Mouse (Mus musculus): ENCODE results near the gene Nck2. TPM values are rescaled to one million over a fixed set of nuclear protein-coding genes. Genes with fewer than 3 reads are reported as not detected.

Nck2 gene
- polyA plus RNA-seq, 1 experiment from 2014 or later = 36.3 TPM

DNA sequence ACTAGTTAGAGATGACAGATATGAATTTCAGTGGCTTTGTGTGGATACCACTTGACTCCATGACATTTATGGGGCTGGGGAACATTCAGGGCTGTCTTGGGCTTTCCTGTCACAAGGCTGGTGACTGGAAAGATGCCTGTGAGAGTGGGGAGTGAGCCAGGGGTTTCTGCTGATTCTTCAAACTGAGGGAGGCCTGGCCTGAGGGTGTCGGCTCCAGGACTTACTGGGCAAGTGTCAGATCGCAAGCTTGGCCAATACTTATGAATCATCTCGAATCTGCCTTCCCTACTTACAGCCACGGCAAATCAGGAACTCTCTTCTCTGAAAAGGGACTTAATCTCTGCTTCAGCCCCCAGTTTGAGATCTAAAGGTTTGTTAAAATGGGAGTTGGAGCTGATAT, 18.3 kb downstream of the Nck2 start:
- Histone ChIP-seq H3K27me3 (ENCODE audit: control insufficient read depth, insufficient read depth, low read length) (no peaks in the 10 kb centered on the region), H3K9me3 (replicated peaks; ENCODE audit: control insufficient read depth, low read length) (no peaks in the 10 kb centered on the region), H3K4me1 (ENCODE audit: control insufficient read depth, insufficient read depth, low read length) (peaks cover 31% of the 10 kb centered on the region), H3K4me2 (ENCODE audit: low read depth, low read length) (no peak overlapping the region), H3K27ac (ENCODE audit: low read length) (peak overlapping the region; percentile 30; the same call in 1 of the 2 replicates), H3K4me3 (replicated peaks; ENCODE audit: low read length) (no peak overlapping the region), H3K9ac (ENCODE audit: low read length) (no peak overlapping the region), H3K36me3 (ENCODE audit: control insufficient read depth, insufficient read depth, low read length) (no peaks in the 10 kb centered on the region)
- 46% methylated on average over 4 of the region's 4 CpGs for WGBS
- no peak for ATAC-seq (ENCODE audit: insufficient read depth, low FRiP score)

DNA sequence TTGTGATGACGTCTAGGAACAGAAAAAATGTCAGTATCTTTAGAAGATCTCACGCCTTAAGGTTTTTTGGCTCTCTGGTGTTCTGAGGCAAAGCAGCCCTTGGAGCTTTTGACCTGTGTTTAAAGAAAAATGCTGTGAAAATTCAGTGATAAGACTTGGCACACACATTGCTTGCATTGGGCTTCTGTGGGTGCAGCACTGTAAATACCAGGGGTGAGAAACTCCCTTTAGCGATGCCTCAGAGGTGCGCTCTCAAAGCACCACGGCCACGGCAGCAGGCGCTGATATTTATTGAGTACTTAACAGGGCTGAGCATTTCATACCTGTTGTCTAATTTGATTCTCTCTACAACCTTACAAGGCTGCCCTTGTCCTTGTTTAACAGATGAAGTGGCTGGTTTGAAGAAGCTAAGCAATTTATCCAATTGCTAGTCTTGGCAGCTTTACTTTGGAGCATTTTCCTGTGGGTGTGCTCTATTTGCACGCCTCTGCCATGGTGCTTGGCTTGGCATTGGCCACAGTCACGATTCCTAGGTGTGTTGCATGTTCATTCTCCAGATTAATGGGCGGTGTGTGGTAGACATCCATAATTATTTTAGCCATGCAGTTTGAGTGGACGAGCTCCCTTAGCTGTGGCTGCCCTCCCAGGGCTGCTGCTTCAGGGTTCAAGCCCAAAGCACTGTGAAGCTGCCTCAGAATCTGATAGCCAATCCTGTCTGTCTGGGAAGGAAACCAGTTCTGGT, 19.7 kb downstream of the Nck2 start:
- no peak overlapping the region for H3K4me3 ChIP-seq (replicated peaks; ENCODE audit: low read length)
- H3K27ac ChIP-seq (ENCODE audit: low read length) = peak overlapping the region; percentile 69
- H3K27me3 ChIP-seq (ENCODE audit: control insufficient read depth, insufficient read depth, low read length) = no peaks in the 10 kb centered on the region
- peak; percentile 34; the same call in 1 of the 2 replicates for ATAC-seq (ENCODE audit: insufficient read depth, low FRiP score)
- H3K9ac ChIP-seq (ENCODE audit: low read length) = no peak overlapping the region
- peaks cover 45% of the 10 kb centered on the region for H3K4me1 ChIP-seq (ENCODE audit: control insufficient read depth, insufficient read depth, low read length)
- H3K36me3 ChIP-seq (ENCODE audit: control insufficient read depth, insufficient read depth, low read length) = no peaks in the 10 kb centered on the region
- peak overlapping the region; percentile 19; the same call in 1 of the 2 replicates for H3K4me2 ChIP-seq (ENCODE audit: low read depth, low read length)
- WGBS = 57% methylated on average over 11 of the region's 11 CpGs
- no peaks in the 10 kb centered on the region for H3K9me3 ChIP-seq (replicated peaks; ENCODE audit: control insufficient read depth, low read length)

DNA sequence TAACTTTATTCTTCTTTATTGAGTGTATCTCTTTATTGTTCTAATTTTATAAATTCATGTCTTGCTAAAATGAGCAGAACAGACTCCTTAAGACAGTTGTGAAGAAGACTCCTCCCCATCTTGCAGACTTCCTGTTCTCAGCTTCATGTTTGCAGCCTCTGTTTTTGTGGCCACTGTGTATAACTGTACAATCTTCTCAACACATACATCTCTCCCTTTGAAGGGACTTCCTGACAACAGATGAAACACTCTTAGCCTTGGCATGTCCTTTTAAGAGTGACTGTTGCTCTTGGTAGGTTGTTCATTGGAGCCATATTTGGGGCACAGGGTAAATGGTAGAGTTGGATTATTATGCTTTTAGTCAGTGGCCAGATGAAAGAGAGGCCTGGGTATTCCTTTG, 20.6 kb downstream of the Nck2 start:
- no peak for ATAC-seq (ENCODE audit: insufficient read depth, low FRiP score)

DNA sequence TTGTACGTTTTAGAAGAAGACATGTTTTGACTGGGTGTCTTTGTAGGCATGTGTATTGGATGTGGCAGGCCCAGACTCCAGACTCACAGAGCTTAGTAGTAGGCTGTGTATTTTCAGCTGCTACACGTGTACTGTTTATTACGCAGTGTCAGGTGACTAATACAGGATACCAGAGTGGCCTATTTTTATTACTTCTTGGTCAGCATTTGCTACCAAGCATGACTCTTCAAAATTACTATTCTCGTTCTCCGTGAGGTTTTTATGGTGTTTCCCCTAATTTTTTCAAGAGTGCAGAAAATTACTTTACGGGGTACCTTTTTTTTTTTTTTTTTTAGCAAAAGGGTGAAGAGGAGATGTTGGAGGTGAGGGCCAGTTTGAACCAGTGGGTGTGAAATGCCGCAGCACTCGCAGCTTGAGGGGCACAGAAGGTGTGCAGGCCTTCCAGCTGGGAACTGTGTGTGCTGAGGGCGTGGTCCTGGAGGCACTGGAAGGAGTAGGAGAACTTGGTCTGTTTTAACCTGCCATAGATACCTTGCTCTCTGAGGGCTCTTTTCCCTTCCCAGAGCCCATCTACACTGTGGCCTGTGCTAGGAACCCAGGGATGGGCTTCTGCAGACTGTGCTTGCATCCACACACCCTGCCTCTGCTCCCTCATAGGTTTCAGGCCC, 21.7 kb downstream of the Nck2 start:
- peak; percentile 46; the same call in 1 of the 2 replicates for ATAC-seq (ENCODE audit: insufficient read depth, low FRiP score)
- no peak overlapping the region for H3K4me2 ChIP-seq (ENCODE audit: low read depth, low read length)

More for the DNA sequence above, 20.6 kb downstream of the Nck2 start:
- Histone ChIP-seq H3K9me3 (replicated peaks; ENCODE audit: control insufficient read depth, low read length) (no peaks in the 10 kb centered on the region), H3K4me1 (ENCODE audit: control insufficient read depth, insufficient read depth, low read length) (peaks cover 45% of the 10 kb centered on the region), H3K4me2 (ENCODE audit: low read depth, low read length) (no peak overlapping the region), H3K9ac (ENCODE audit: low read length) (no peak overlapping the region), H3K27ac (ENCODE audit: low read length) (no peak overlapping the region), H3K36me3 (ENCODE audit: control insufficient read depth, insufficient read depth, low read length) (no peaks in the 10 kb centered on the region), H3K4me3 (replicated peaks; ENCODE audit: low read length) (no peak overlapping the region), H3K27me3 (ENCODE audit: control insufficient read depth, insufficient read depth, low read length) (no peaks in the 10 kb centered on the region)

DNA sequence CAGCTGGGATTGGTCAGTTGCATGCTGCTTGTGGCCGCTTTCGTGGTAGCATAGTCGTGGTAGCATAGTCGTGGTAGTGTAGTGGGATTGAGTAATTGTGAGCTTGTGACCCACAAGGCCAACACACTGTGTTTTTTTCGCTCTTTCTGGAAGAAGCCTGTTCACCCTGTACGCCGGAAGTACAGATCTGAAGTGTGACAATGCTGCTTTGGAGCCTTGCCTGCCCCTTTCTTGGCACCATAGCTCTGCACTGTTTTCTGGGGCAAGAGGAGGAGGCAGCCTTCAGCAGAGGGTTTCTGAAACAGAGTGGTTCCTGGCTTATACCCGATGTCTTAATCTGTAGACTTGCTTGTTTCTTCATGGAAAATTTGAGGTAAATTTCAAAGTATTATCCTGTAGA, 23.3 kb downstream of the Nck2 start:
- no peak for ATAC-seq (ENCODE audit: insufficient read depth, low FRiP score)
- peaks cover 59% of the 10 kb centered on the region for H3K4me1 ChIP-seq (ENCODE audit: control insufficient read depth, insufficient read depth, low read length)

More for the DNA sequence above, 21.7 kb downstream of the Nck2 start:
- Histone ChIP-seq H3K27me3 (ENCODE audit: control insufficient read depth, insufficient read depth, low read length) (no peaks in the 10 kb centered on the region), H3K36me3 (ENCODE audit: control insufficient read depth, insufficient read depth, low read length) (no peaks in the 10 kb centered on the region), H3K4me3 (replicated peaks; ENCODE audit: low read length) (no peak overlapping the region), H3K9ac (ENCODE audit: low read length) (no peak overlapping the region), H3K27ac (ENCODE audit: low read length) (0 out of 2 replicates have a peak overlapping the region, but pooled peaks have one; percentile 16), H3K9me3 (replicated peaks; ENCODE audit: control insufficient read depth, low read length) (no peaks in the 10 kb centered on the region), H3K4me1 (ENCODE audit: control insufficient read depth, insufficient read depth, low read length) (peaks cover 49% of the 10 kb centered on the region)
- 67% methylated on average over 9 of the region's 9 CpGs for WGBS

DNA sequence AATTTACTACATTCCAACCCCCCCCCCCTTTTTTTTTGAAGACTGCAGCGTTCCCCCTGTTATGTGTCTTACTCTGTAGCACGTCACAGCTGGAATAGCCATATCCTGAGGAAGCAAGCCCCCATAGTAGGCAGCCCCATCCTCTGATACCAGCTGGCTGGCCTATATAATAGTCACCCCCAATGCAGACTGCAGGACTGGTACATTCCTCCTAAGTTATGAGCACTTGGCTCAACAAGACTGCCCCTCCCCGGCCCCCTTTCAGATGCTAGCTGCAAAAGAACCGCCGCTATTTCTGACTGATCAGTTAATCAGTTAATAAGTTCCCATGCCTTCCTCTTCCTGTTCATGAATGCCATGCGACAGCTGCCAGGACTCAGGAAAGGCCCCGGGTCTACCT, 23.8 kb downstream of the Nck2 start:
- ATAC-seq (ENCODE audit: insufficient read depth, low FRiP score) = no peak
- Histone ChIP-seq H3K4me2 (ENCODE audit: low read depth, low read length) (no peak overlapping the region), H3K4me3 (replicated peaks; ENCODE audit: low read length) (no peak overlapping the region), H3K27me3 (ENCODE audit: control insufficient read depth, insufficient read depth, low read length) (no peaks in the 10 kb centered on the region), H3K9ac (ENCODE audit: low read length) (no peak overlapping the region), H3K36me3 (ENCODE audit: control insufficient read depth, insufficient read depth, low read length) (no peaks in the 10 kb centered on the region), H3K4me1 (ENCODE audit: control insufficient read depth, insufficient read depth, low read length) (peaks cover 54% of the 10 kb centered on the region), H3K27ac (ENCODE audit: low read length) (no peak overlapping the region), H3K9me3 (replicated peaks; ENCODE audit: control insufficient read depth, low read length) (no peaks in the 10 kb centered on the region)
- 57% methylated on average over 7 of the region's 7 CpGs for WGBS

More for the DNA sequence above, 23.3 kb downstream of the Nck2 start:
- 81% methylated on average over 8 of the region's 8 CpGs for WGBS
- Histone ChIP-seq H3K9ac (ENCODE audit: low read length) (no peak overlapping the region), H3K4me2 (ENCODE audit: low read depth, low read length) (no peak overlapping the region), H3K36me3 (ENCODE audit: control insufficient read depth, insufficient read depth, low read length) (no peaks in the 10 kb centered on the region), H3K27me3 (ENCODE audit: control insufficient read depth, insufficient read depth, low read length) (no peaks in the 10 kb centered on the region), H3K27ac (ENCODE audit: low read length) (no peak overlapping the region), H3K4me3 (replicated peaks; ENCODE audit: low read length) (no peak overlapping the region), H3K9me3 (replicated peaks; ENCODE audit: control insufficient read depth, low read length) (no peaks in the 10 kb centered on the region)

DNA sequence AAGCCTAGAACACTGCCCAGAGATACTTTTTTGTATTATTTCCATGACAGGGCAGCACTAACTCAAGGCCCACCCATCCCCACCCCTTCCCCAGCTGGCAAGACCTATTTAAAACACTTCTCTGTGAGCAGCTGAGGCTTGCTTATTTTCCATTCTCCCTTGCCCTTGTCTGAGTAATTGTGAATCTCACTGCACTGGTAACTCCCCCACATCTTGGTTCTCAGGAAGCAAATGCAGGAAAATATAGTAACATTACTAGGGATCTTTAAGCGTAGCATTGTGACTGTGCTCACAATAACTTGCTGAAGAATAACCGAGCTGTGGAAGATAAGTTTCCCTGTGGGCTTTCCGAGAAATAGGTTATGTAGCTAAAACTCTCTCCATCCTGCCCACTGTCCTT, 24.6 kb downstream of the Nck2 start:
- H3K4me1 ChIP-seq (ENCODE audit: control insufficient read depth, insufficient read depth, low read length) = peaks cover 52% of the 10 kb centered on the region
- H3K27me3 ChIP-seq (ENCODE audit: control insufficient read depth, insufficient read depth, low read length) = no peaks in the 10 kb centered on the region
- no peaks in the 10 kb centered on the region for H3K9me3 ChIP-seq (replicated peaks; ENCODE audit: control insufficient read depth, low read length)
- 78% methylated on average over 3 of the region's 3 CpGs for WGBS
- H3K9ac ChIP-seq (ENCODE audit: low read length) = no peak overlapping the region
- no peaks in the 10 kb centered on the region for H3K36me3 ChIP-seq (ENCODE audit: control insufficient read depth, insufficient read depth, low read length)
- no peak overlapping the region for H3K4me3 ChIP-seq (replicated peaks; ENCODE audit: low read length)
- H3K27ac ChIP-seq (ENCODE audit: low read length) = no peak overlapping the region
- no peak overlapping the region for H3K4me2 ChIP-seq (ENCODE audit: low read depth, low read length)
- no peak for ATAC-seq (ENCODE audit: insufficient read depth, low FRiP score)

DNA sequence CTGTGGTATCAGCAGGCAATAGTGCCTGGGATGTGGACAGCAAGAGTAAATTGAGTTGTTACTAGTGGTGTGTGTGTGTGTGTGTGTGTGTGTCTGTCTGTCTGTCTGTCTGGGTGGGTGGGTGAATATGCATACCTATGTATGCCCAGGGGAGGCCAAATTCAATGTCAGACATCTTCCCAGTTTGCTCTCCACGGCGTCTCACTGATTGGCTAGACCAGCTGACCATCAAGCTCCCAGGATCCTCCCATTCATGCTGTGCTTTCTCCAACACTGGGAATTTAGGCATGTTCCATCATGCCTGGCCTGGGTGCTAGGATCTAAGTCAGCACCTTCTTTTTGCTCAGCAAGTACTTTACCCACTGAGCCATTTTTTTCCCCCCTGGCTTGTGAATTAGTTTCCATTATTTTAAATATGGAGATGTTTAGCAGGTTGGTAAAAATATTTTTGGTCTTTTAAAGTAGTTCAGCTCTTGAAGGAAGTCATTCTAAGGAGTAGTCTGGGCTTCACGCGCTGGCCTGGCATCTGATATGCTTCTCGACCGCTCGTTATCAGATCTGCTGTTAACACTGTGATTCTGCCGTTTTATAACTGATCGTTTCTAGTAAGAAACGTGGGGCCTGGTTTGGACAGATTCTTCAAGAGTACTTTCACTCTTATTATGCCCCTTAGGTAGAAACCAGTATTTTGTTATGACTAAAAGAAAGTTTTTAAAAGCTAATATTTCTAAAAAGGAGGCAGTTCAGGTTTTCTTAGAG, 26.2 kb downstream of the Nck2 start:
- H3K4me2 ChIP-seq (ENCODE audit: low read depth, low read length) = no peak overlapping the region
- no peak overlapping the region for H3K9ac ChIP-seq (ENCODE audit: low read length)
- no peak overlapping the region for H3K4me3 ChIP-seq (replicated peaks; ENCODE audit: low read length)
- no peaks in the 10 kb centered on the region for H3K27me3 ChIP-seq (ENCODE audit: control insufficient read depth, insufficient read depth, low read length)
- no peaks in the 10 kb centered on the region for H3K9me3 ChIP-seq (replicated peaks; ENCODE audit: control insufficient read depth, low read length)
- H3K27ac ChIP-seq (ENCODE audit: low read length) = no peak overlapping the region
- peaks cover 50% of the 10 kb centered on the region for H3K4me1 ChIP-seq (ENCODE audit: control insufficient read depth, insufficient read depth, low read length)
- ATAC-seq (ENCODE audit: insufficient read depth, low FRiP score) = no peak
- 70% methylated on average over 10 of the region's 10 CpGs for WGBS
- no peaks in the 10 kb centered on the region for H3K36me3 ChIP-seq (ENCODE audit: control insufficient read depth, insufficient read depth, low read length)
